Mouse (Mus musculus) liver, postnatal 0 days (tissue): ENCODE results near the gene Myo3b. TPM values are rescaled to one million over a fixed set of nuclear protein-coding genes. Genes with fewer than 3 reads are reported as not detected.

ENCODE experiments used
- ATAC-seq: fragments of 200-750 bp; cut with Nextera tagmentation; 2 replicates; pipeline ENCODE4 v1.8.0; 2017; ENCODE audit warnings: mild to moderate bottlenecking, moderate library complexity
- DNase-seq: peaks from one replicate; pipeline ENCODE4 v3.0.0-alpha.2; 2016
- H3K27ac ChIP-seq: fragments of 300-500 bp; sonication (generic); 2 replicates; pipeline ENCODE4 v1.5.1; 2014; ENCODE audit warnings: antibody characterized with exemption, moderate library complexity, mild to moderate bottlenecking, low read depth
- H3K27me3 ChIP-seq: fragments of 300-500 bp; sonication (generic); 2 replicates; pipeline ENCODE4 v1.6.1; 2014; ENCODE audit warnings: low read length, control low read depth, mixed read lengths; ENCODE audit not compliant: insufficient read depth
- H3K36me3 ChIP-seq: fragments of 300-500 bp; sonication (generic); replicated peaks from 2 replicates; pipeline ENCODE4 v1.6.1; 2014; ENCODE audit warnings: mild to moderate bottlenecking, control low read depth, low read length, moderate library complexity, mixed read lengths; ENCODE audit not compliant: insufficient read depth
- H3K4me1 ChIP-seq: fragments of 300-500 bp; sonication (generic); 2 replicates; pipeline ENCODE4 v1.6.1; 2014; ENCODE audit warnings: antibody characterized with exemption, mild to moderate bottlenecking, control low read depth; ENCODE audit not compliant: insufficient read depth
- H3K4me2 ChIP-seq: fragments of 300-500 bp; sonication (generic); 2 replicates; pipeline ENCODE4 v1.6.1; 2014; ENCODE audit warnings: low read depth, mild to moderate bottlenecking, low read length, moderate library complexity, mixed read lengths
- H3K4me3 ChIP-seq: fragments of 300-500 bp; sonication (generic); 2 replicates; pipeline ENCODE4 v1.5.1; 2014; ENCODE audit warnings: low read depth, low read length
- H3K9ac ChIP-seq: fragments of 300-500 bp; sonication (generic); replicated peaks from 2 replicates; pipeline ENCODE4 v1.6.1; 2014; ENCODE audit warnings: mild to moderate bottlenecking, moderate library complexity
- H3K9me3 ChIP-seq: fragments of 300-500 bp; sonication (generic); 2 replicates; pipeline ENCODE4 v1.6.1; 2016; ENCODE audit warnings: mild to moderate bottlenecking, control low read depth, low read length, mixed read lengths
- CTCF ChIP-seq: sonication (generic); IDR thresholded peaks from 2 replicates; pipeline ENCODE4 v1.5.1; 2016; ENCODE audit warnings: antibody characterized with exemption, low read depth
- EP300 ChIP-seq: IDR thresholded peaks from 2 replicates; pipeline ENCODE4 v1.6.1; 2016; ENCODE audit warnings: antibody characterized with exemption, low read depth, mild to moderate bottlenecking
- WGBS: fragments of 180-500 bp; shearing (Covaris S2); extraction: QIAGEN DNeasy Blood & Tissue Kit; methylation state at CpG from one replicate; pipeline ENCODE4 v1.1.7; 2014; ENCODE audit not compliant: insufficient replicate concordance; 5-methylcytosine and 5-hydroxymethylcytosine counted together
- polyA plus RNA-seq: library from polyadenylated mRNA; unstranded; fragments of >200 nt; fragmentation: Nextera tagmentation; extraction: Ambion mirVana; gene quantifications from 2 replicates; pipeline ENCODE4 v1.2.1, GENCODE M21; 2015

The Myo3b gene
- polyA plus RNA-seq, 1 experiment from 2014 or later: not detected

DNA sequence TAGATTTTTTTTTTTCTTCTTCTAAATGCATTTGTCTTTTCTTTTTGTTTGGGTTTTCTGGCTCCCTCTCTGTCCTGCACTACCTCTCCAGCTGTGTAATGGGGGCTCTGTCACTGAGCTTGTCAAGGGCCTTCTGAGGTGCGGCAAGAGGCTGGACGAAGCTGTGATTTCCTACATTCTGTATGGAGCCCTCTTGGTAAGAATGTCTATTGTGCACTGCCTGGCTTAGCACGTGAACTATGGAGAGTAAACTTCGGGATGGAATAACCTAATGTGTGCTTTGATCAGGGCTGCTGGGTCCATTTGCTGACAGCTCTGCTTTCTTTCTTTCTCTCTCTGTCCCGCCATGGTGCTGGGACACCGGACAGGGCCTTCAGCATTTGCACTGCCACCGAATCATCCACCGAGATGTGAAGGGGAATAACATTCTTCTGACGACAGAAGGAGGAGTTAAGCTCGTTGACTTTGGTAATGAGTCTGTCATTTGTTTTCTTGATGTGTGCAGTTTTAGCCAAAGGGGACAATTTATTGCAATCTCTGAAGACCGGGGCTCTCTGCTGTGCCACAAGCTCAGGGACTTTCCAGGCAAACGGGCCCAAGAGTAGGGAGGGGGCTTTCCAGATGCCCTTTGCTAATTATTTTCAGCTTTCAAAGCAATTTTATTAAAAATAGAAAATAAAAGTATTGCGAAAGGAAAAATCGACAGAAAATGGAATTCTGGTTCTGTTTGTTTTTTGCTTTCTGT is 66.5 kb downstream of the Myo3b start:
- WGBS: 68% methylated on average over 14 of the region's 14 CpGs
- H3K9ac ChIP-seq: no peak overlapping the region
- H3K4me3 ChIP-seq: no peak overlapping the region
- no peaks in the 10 kb centered on the region for H3K27me3 ChIP-seq
- H3K4me2 ChIP-seq: no peak overlapping the region
- no peaks in the 10 kb centered on the region for H3K9me3 ChIP-seq
- no peak for DNase-seq
- TF ChIP-seq CTCF (no peak), EP300 (no peak)
- ATAC-seq: no peak
- H3K27ac ChIP-seq: no peak overlapping the region
- no peaks in the 10 kb centered on the region for H3K36me3 ChIP-seq
- H3K4me1 ChIP-seq: no peaks in the 10 kb centered on the region

- no peaks in the 10 kb centered on the region for H3K4me1 ChIP-seq
- TF ChIP-seq EP300: no peak
- no peak for TF ChIP-seq CTCF
- no peaks in the 10 kb centered on the region for H3K27me3 ChIP-seq
- 52% methylated on average over 7 of the region's 7 CpGs for WGBS
- no peak overlapping the region for H3K27ac ChIP-seq
- no peaks in the 10 kb centered on the region for H3K9me3 ChIP-seq
- ATAC-seq (no peak), DNase-seq (no peak)
- H3K4me2 ChIP-seq: no peak overlapping the region
- H3K36me3 ChIP-seq: no peaks in the 10 kb centered on the region
- no peak overlapping the region for H3K4me3 ChIP-seq
- H3K9ac ChIP-seq: no peak overlapping the region
Observed at GRCm38 (mm10) chr2:70109010-70109409, 70.1 kb downstream of the Myo3b start.

GRCm38 (mm10) chr2:70113798-70114782 is 75.2 kb downstream of the Myo3b start:
- DNase-seq: no peak
- no peak for ATAC-seq
- H3K4me1 ChIP-seq: no peaks in the 10 kb centered on the region

DNA sequence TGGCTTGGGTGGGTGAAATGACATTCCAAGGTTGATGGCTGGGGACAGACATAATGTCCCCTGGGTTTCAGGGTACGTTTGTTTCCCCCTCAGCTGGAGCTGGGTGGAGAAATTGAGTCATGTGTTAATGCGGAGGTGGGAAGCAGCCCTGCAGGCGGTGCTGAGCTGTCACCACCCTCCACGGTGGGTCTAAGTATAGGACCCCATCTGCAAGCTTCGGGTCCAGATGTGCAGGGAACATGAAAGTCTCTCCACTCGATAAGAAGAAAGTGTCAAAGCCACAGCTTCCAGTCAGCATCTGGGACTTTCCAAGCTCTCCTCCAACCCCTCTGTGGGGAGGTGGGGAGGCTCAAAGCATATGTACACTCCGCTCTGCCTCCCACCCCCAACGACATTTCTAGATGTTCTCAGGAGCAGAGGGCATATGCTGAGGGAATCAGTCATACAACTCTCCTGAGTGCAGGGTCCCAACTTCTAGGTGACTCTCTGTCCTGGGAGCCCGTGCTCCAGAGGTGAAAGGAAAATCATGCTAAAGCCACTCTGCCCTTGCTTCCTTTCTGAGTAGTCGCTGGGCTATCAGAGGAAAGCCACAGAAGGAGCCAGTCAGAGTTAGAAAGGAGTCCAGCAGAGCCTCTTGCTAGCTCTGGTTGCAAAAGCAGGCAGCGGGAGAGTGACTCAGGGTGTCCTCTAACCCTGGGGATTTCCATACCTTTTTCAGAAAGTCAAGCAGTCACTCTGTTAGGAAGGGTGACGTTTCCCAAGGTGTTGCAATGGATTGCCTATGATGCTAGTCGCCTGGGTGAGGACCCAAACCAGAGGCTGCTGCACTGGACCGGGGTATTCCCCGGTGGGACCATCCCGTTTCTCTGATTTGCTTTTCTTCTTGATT is 79.7 kb downstream of the Myo3b start:
- ATAC-seq (no peak), DNase-seq (no peak)
- no peaks in the 10 kb centered on the region for H3K36me3 ChIP-seq
- no peaks in the 10 kb centered on the region for H3K4me1 ChIP-seq
- H3K4me3 ChIP-seq: no peak overlapping the region
- no peak for TF ChIP-seq CTCF
- TF ChIP-seq EP300: no peak
- H3K9ac ChIP-seq: no peak overlapping the region
- 47% methylated on average over 16 of the region's 16 CpGs for WGBS
- no peak overlapping the region for H3K4me2 ChIP-seq
- peaks cover 3% of the 10 kb centered on the region; the same call in 1 of the 2 replicates for H3K27me3 ChIP-seq
- H3K27ac ChIP-seq: no peak overlapping the region
- H3K9me3 ChIP-seq: no peaks in the 10 kb centered on the region

More at GRCm38 (mm10) chr2:70113798-70114782, 75.2 kb downstream of the Myo3b start:
- H3K9ac ChIP-seq: no peak overlapping the region
- no peak for TF ChIP-seq CTCF
- no peak for TF ChIP-seq EP300
- WGBS: 61% methylated on average over 12 of the region's 12 CpGs
- H3K27ac ChIP-seq: no peak overlapping the region
- no peak overlapping the region for H3K4me2 ChIP-seq
- no peak overlapping the region for H3K4me3 ChIP-seq
- no peaks in the 10 kb centered on the region for H3K36me3 ChIP-seq
- H3K9me3 ChIP-seq: no peaks in the 10 kb centered on the region
- peaks cover 3% of the 10 kb centered on the region; the same call in 1 of the 2 replicates for H3K27me3 ChIP-seq

DNA sequence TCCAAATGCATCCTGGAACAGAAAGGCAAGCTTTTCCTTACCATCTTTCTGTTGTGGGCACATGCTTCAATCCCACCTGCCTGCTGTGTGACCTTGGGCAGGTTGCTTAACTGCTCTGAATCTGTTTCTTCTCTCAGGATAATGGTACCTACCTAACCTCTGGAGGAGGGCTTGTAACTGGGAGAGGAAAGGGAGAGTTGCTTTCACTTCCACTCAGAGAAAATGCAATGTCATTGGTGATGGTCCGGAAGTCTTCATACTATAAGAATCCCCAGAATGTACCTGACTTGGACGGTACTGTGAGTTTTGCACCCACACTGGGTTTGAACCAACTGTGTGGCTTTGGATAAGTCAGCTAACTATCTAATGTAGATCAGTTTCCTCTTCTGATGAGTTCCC is 80.3 kb downstream of the Myo3b start:
- Histone ChIP-seq H3K36me3 (no peaks in the 10 kb centered on the region), H3K4me3 (no peak overlapping the region), H3K27ac (no peak overlapping the region), H3K4me2 (no peak overlapping the region), H3K9me3 (no peaks in the 10 kb centered on the region), H3K9ac (no peak overlapping the region), H3K4me1 (no peaks in the 10 kb centered on the region), H3K27me3 (peaks cover 3% of the 10 kb centered on the region; the same call in 1 of the 2 replicates)
- WGBS: 80% methylated on average over 2 of the region's 2 CpGs
- DNase-seq (no peak), ATAC-seq (no peak)
- TF ChIP-seq EP300 (no peak), CTCF (no peak)
